Mouse (Mus musculus) CH12.LX (cell line): ENCODE measurements around the gene Ubtf. TPM values are rescaled to one million over a fixed set of nuclear protein-coding genes. Genes with fewer than 3 reads are reported as not detected.

Source experiments
- DNase-seq: peaks from one replicate; pipeline ENCODE4 v3.0.0-alpha.2; 2013; ENCODE audit errors: extremely low read depth
- H3K27ac ChIP-seq: 2 replicates; pipeline ENCODE4 v1.5.1; 2012; ENCODE audit warnings: low read depth, mild to moderate bottlenecking, control low read depth, moderate library complexity; ENCODE audit not compliant: insufficient read depth
- H3K27me3 ChIP-seq: replicated peaks from 2 replicates; pipeline ENCODE3; 2012; ENCODE audit warnings: inconsistent platforms
- H3K36me3 ChIP-seq, 2 experiments: replicated peaks in 1 of 2; 2 replicates each; pipeline versions ENCODE3 to v1.6.1; 2012; ENCODE audit warnings: inconsistent platforms in 1 of 2, low read length in 1 of 2, mild to moderate bottlenecking in 1 of 2, mixed read lengths in 1 of 2, moderate library complexity in 1 of 2; ENCODE audit not compliant: control insufficient read depth in 1 of 2, insufficient read depth in 1 of 2
- H3K4me1 ChIP-seq, 2 experiments: 2 replicates each; pipeline ENCODE4 v1.6.1; 2012; ENCODE audit warnings: inconsistent platforms in 1 of 2, moderate library complexity in 1 of 2; ENCODE audit not compliant: insufficient read depth in 2 of 2, control insufficient read depth in 1 of 2
- H3K4me2 ChIP-seq: 2 replicates; pipeline ENCODE4 v1.6.1; 2012; ENCODE audit warnings: low read depth, mild to moderate bottlenecking, control low read depth; ENCODE audit not compliant: poor library complexity, insufficient read depth, severe bottlenecking
- H3K4me3 ChIP-seq, 3 experiments: fragments of 150-350 bp in 1 of 3; sonication (generic) in 1 of 3; replicated peaks in 1 of 3; 2 replicates each; pipeline versions ENCODE3 to v1.5.1; 2011 to 2012; ENCODE audit warnings: low read depth in 2 of 3, low read length in 2 of 3, mild to moderate bottlenecking in 2 of 3, moderate library complexity in 2 of 3, control low read depth in 1 of 3, improper control_type of control experiment in 1 of 3, inconsistent platforms in 1 of 3, mixed read lengths in 1 of 3; ENCODE audit not compliant: poor library complexity in 1 of 3
- H3K79me2 ChIP-seq: replicated peaks from 2 replicates; pipeline ENCODE4 v1.6.1; 2012; ENCODE audit warnings: mild to moderate bottlenecking, moderate library complexity; ENCODE audit not compliant: control insufficient read depth, poor library complexity, insufficient read depth, severe bottlenecking; ENCODE audit errors: extremely low read depth
- H3K9ac ChIP-seq: 2 replicates; pipeline ENCODE4 v1.6.1; 2012; ENCODE audit warnings: low read depth, mild to moderate bottlenecking, control low read depth, moderate library complexity; ENCODE audit not compliant: insufficient read depth
- H3K9me3 ChIP-seq: replicated peaks from 2 replicates; pipeline ENCODE3; 2012; ENCODE audit warnings: low read length, inconsistent platforms, mixed read lengths
- BHLHE40 ChIP-seq: IDR thresholded peaks from 2 replicates; pipeline ENCODE4 v1.6.1; 2011; ENCODE audit warnings: mild to moderate bottlenecking, low read depth, low read length, improper control_type of control experiment
- CHD1 ChIP-seq: IDR thresholded peaks from 2 replicates; pipeline ENCODE4 v1.6.1; 2012; ENCODE audit warnings: low read depth, low read length, improper control_type of control experiment, inconsistent platforms
- CTCF ChIP-seq, 2 experiments: IDR thresholded peaks in 1 of 2; conservative IDR thresholded peaks in 1 of 2; 2 replicates each; pipeline ENCODE4 v1.5.1; 2011 to 2012; ENCODE audit warnings: low read depth in 2 of 2, low read length in 2 of 2, improper control_type of control experiment in 1 of 2, inconsistent platforms in 1 of 2, mild to moderate bottlenecking in 1 of 2, moderate library complexity in 1 of 2
- E2F4 ChIP-seq: IDR thresholded peaks from 2 replicates; pipeline ENCODE4 v1.6.1; 2011; ENCODE audit warnings: low read depth, low read length, improper control_type of control experiment; ENCODE audit not compliant: insufficient replicate concordance
- ELF1 ChIP-seq: IDR thresholded peaks from 2 replicates; pipeline ENCODE4 v1.6.1; 2014; ENCODE audit warnings: low read depth, mild to moderate bottlenecking, inconsistent platforms, low read length, improper control_type of control experiment
- GABPA ChIP-seq: IDR thresholded peaks from 2 replicates; pipeline ENCODE4 v1.6.1; 2012; ENCODE audit warnings: low read depth, low read length, improper control_type of control experiment, inconsistent platforms; ENCODE audit not compliant: insufficient replicate concordance
- HCFC1 ChIP-seq: IDR thresholded peaks from 2 replicates; pipeline ENCODE4 v1.6.1; 2012; ENCODE audit warnings: low read depth, mild to moderate bottlenecking, inconsistent platforms, low read length, improper control_type of control experiment
- JUN ChIP-seq: IDR thresholded peaks from 2 replicates; pipeline ENCODE4 v1.6.1; 2011; ENCODE audit warnings: low read depth, mild to moderate bottlenecking, low read length, improper control_type of control experiment, moderate library complexity; ENCODE audit not compliant: insufficient read depth
- JUND ChIP-seq: conservative IDR thresholded peaks from 2 replicates; pipeline ENCODE4 v1.6.1; 2011; ENCODE audit warnings: low read depth, low read length, improper control_type of control experiment
- MAZ ChIP-seq: IDR thresholded peaks from 2 replicates; pipeline ENCODE4 v1.6.1; 2012; ENCODE audit warnings: low read depth, mild to moderate bottlenecking, inconsistent platforms, low read length, improper control_type of control experiment, moderate library complexity
- MXI1 ChIP-seq: IDR thresholded peaks from 2 replicates; pipeline ENCODE4 v1.6.1; 2011; ENCODE audit warnings: mild to moderate bottlenecking, low read depth, low read length, improper control_type of control experiment
- NELFE ChIP-seq: IDR thresholded peaks from 2 replicates; pipeline ENCODE4 v1.6.1; 2011; ENCODE audit warnings: low read depth, low read length, improper control_type of control experiment
- NRF1 ChIP-seq: IDR thresholded peaks from 2 replicates; pipeline ENCODE4 v1.6.1; 2014; ENCODE audit warnings: low read depth, mild to moderate bottlenecking, inconsistent platforms, low read length, improper control_type of control experiment, moderate library complexity
- PAX5 ChIP-seq: IDR thresholded peaks from 2 replicates; pipeline ENCODE4 v1.6.1; 2012; ENCODE audit warnings: low read length, inconsistent platforms, mixed read lengths
- POLR2A ChIP-seq: IDR thresholded peaks from 2 replicates; pipeline ENCODE4 v1.6.1; 2011; ENCODE audit warnings: low read depth, mild to moderate bottlenecking, improper control_type of control experiment, low read length
- POLR2AphosphoS2 ChIP-seq: IDR thresholded peaks from 2 replicates; pipeline ENCODE4 v1.6.1; 2011; ENCODE audit warnings: low read depth, low read length, improper control_type of control experiment
- RAD21 ChIP-seq: IDR thresholded peaks from 2 replicates; pipeline ENCODE4 v1.6.1; 2011; ENCODE audit warnings: low read depth, mild to moderate bottlenecking, low read length, improper control_type of control experiment, moderate library complexity
- SIN3A ChIP-seq: IDR thresholded peaks from 2 replicates; pipeline ENCODE4 v1.6.1; 2012; ENCODE audit warnings: low read length, improper control_type of control experiment, inconsistent platforms
- SMC3 ChIP-seq: IDR thresholded peaks from 2 replicates; pipeline ENCODE4 v1.6.1; 2011; ENCODE audit warnings: low read depth, low read length, improper control_type of control experiment
- TBP ChIP-seq: conservative IDR thresholded peaks from 2 replicates; pipeline ENCODE4 v1.6.1; 2011; ENCODE audit warnings: low read depth, low read length, improper control_type of control experiment
- TCF12 ChIP-seq: IDR thresholded peaks from 2 replicates; pipeline ENCODE4 v1.6.1; 2014; ENCODE audit warnings: low read depth, mild to moderate bottlenecking, inconsistent platforms, low read length, improper control_type of control experiment
- USF1 ChIP-seq: IDR thresholded peaks from 2 replicates; pipeline ENCODE4 v1.6.1; 2014; ENCODE audit warnings: low read depth, mild to moderate bottlenecking, inconsistent platforms, low read length, improper control_type of control experiment
- USF2 ChIP-seq: conservative IDR thresholded peaks from 2 replicates; pipeline ENCODE4 v1.6.1; 2011; ENCODE audit warnings: low read depth, low read length, improper control_type of control experiment
- ZMIZ1 ChIP-seq: IDR thresholded peaks from 2 replicates; pipeline ENCODE4 v1.6.1; 2012; ENCODE audit warnings: low read depth, mild to moderate bottlenecking, inconsistent platforms, low read length, improper control_type of control experiment
- ZNF384 ChIP-seq: IDR thresholded peaks from 2 replicates; pipeline ENCODE4 v1.6.1; 2012; ENCODE audit warnings: low read depth, low read length, improper control_type of control experiment, inconsistent platforms
- dilution Hi-C: fragments of 300-500 bp; cut with MboI; formaldehyde crosslinking; loops from 2 replicates; pipeline ENCODE4 v1.14.3; 2020; ENCODE audit warnings: low sequenced_read_pairs; ENCODE audit not compliant: extremely low pct_unique_long_range_greater_than_20kb, extremely low pct_ligation_motif_present
- in situ Hi-C: fragments of 300-500 bp; cut with MboI; formaldehyde crosslinking; loops from 3 replicates; pipeline ENCODE4 v1.14.3; 2019; ENCODE audit warnings: low sequenced_read_pairs, low pct_ligation_motif_present, low pct_unique_long_range_greater_than_20kb, mixed read lengths
- polyA plus RNA-seq: library from polyadenylated mRNA; unstranded; fragments of >175 nt; gene quantifications from 2 replicates; pipeline ENCODE4 v1.2.1, GENCODE M21; 2012; ENCODE audit warnings: low read depth; ENCODE audit not compliant: insufficient read length
- total RNA-seq, 2 experiments: library from RNA; depleted of rRNA; stranded (reverse); fragments of 300-350 nt in 1 of 2; fragments of >200 nt in 1 of 2; gene quantifications; 2 replicates each; pipeline ENCODE4 v1.2.3; 2012 to 2014

Ubtf gene
- total and polyA plus RNA-seq, 3 experiments: 89.9 to 126 (median 124) TPM

DNA sequence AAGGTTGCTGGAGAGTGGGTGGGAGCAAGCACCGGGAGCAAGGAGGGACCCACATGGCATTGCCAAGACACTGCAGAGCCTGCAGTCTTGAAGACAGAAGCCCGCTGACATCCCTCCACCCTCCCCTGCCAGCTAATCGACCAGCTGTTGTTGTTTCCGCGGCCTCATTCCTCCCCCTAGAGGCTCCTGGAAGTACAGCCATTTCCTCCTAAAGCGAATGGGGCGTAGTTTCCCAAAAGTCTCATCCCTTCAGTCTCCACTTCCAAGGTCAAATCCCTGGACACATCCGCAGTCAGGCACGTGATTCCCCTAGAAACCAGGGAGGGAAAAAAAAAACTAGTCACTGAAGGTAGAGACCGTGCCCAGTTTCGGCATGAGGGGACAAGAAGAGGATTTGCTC is 52.1 kb downstream of the Ubtf start (continued):
- TF ChIP-seq NRF1: no peak
- TF ChIP-seq ZNF384: no peak
- no peak for TF ChIP-seq MXI1
- peak; percentile 29 to 85 for TF ChIP-seq CTCF (conservative IDR thresholded peaks at IDR 0.05 in 1 of 2, IDR thresholded peaks at IDR 0.05 in 1 of 2; ENCODE audit: low read depth in 2 of 2, low read length in 2 of 2)
- TF ChIP-seq JUND: no peak
- TF ChIP-seq TCF12: no peak
- TF ChIP-seq TBP: no peak
- no peak for TF ChIP-seq GABPA
- no peak for TF ChIP-seq HCFC1
- TF ChIP-seq RAD21: peak; percentile 81
- no peak for TF ChIP-seq ZMIZ1
- peak; percentile 68 for TF ChIP-seq SIN3A
- TF ChIP-seq MAZ: peak; percentile 85
- no peak for TF ChIP-seq USF1

DNA sequence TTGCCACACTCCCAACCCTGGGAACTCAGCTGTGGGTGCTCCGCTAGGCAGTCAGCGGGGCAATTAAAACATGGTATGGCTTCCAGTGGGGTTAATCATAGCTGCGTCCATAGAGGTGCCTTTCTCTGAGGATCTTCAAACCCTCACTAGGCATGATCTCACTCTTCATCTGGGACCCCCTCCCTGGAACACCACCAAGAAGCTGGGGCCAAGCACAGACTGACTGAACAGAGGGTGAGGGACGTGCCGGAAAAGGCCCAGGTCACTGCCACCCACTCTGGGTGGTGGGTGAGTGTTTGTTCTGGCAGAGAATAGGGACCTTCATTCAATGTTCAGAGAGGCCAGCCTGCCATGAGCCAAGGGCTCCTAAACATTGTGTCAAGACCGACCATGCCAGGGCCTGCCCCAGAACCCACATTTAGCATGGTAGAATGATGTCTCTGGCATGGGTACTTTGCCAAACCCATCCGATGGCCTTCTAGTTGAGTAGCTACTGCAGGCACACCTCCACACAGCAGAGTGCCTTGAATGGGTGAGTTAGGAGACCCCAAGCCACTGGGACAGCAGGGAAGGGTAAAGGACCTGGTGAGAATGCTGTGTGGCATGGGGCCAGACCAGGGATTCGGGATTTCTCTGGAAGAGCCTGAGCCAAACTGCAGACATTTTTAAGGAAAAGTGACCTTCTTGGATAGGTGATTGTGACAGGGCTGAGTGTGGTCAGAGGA is 52.7 kb downstream of the Ubtf start:
- dilution Hi-C loops: no loop called here
- DNase-seq: no peak
- Histone ChIP-seq H3K4me2 (no peak overlapping the region), H3K9ac (no peak overlapping the region), H3K4me3 (no peak overlapping the region), H3K27me3 (peaks cover 4% of the 10 kb centered on the region), H3K4me1 (peaks cover 0 to 15% of the 10 kb centered on the region in 2 experiments; a peak in 2 of 4 replicates), H3K79me2 (no peaks in the 10 kb centered on the region), H3K9me3 (no peaks in the 10 kb centered on the region), H3K36me3 (peaks cover 29 to 43% of the 10 kb centered on the region in 2 experiments)
- in situ Hi-C loops: no loop called here
- TF ChIP-seq SMC3 (no peak), CHD1 (no peak), CTCF (conservative IDR thresholded peaks at IDR 0.05 in 1 of 2, IDR thresholded peaks at IDR 0.05 in 1 of 2; ENCODE audit: low read depth in 2 of 2, low read length in 2 of 2) (no peak), USF2 (no peak), JUN (no peak), HCFC1 (no peak), POLR2AphosphoS2 (no peak), NELFE (no peak), POLR2A (no peak), ELF1 (no peak), TCF12 (no peak), BHLHE40 (no peak), E2F4 (no peak), MXI1 (no peak), GABPA (no peak), ZMIZ1 (no peak), PAX5 (no peak), NRF1 (no peak)
- TF ChIP-seq, all 38 proteins: peak for 0
- H3K27ac ChIP-seq: no peak overlapping the region
